Mouse (Mus musculus): Measurements from ENCODE around the gene Serpina3j. TPM values are rescaled to one million over a fixed set of nuclear protein-coding genes. Genes with fewer than 3 reads are reported as not detected.
"Not testable (repeated sequence)": the region's sequence is repeated elsewhere in the genome, so short reads cannot be mapped to it uniquely, and the experiment has no call there.

The Serpina3j gene
- polyA plus RNA-seq, 1 experiment from 2014 or later = not detected

GRCm38 (mm10) chr12:104351812-104352211 lies 37.5 kb downstream of the Serpina3j start:
- H3K27ac ChIP-seq (ENCODE audit: low read length); H3K4me3 ChIP-seq (ENCODE audit: low read depth, low read length); H3K4me2 ChIP-seq (ENCODE audit: low read depth, low read length); H3K9ac ChIP-seq (ENCODE audit: low read depth, low read length); ATAC-seq (ENCODE audit: low read depth); H3K27me3 ChIP-seq (ENCODE audit: control insufficient read depth, insufficient read depth, low read depth, low read length); H3K9me3 ChIP-seq (replicated peaks; ENCODE audit: control insufficient read depth, low read length); H3K36me3 ChIP-seq (ENCODE audit: control insufficient read depth, insufficient read depth); H3K4me1 ChIP-seq (ENCODE audit: control insufficient read depth, low read depth, low read length): not testable (repeated sequence)
- WGBS (ENCODE audit: insufficient replicate concordance) = 19% methylated on average over 3 of the region's 3 CpGs

GRCm38 (mm10) chr12:104356006-104356405 lies 41.7 kb downstream of the Serpina3j start:
- Histone ChIP-seq H3K27ac (ENCODE audit: low read length) (no peak overlapping the region), H3K4me3 (ENCODE audit: low read depth, low read length) (no peak overlapping the region), H3K4me2 (ENCODE audit: low read depth, low read length) (no peak overlapping the region), H3K4me1 (ENCODE audit: control insufficient read depth, low read depth, low read length) (no peaks in the 10 kb centered on the region), H3K36me3 (ENCODE audit: control insufficient read depth, insufficient read depth) (no peaks in the 10 kb centered on the region), H3K9me3 (replicated peaks; ENCODE audit: control insufficient read depth, low read length) (no peaks in the 10 kb centered on the region), H3K9ac (ENCODE audit: low read depth, low read length) (no peak overlapping the region), H3K27me3 (ENCODE audit: control insufficient read depth, insufficient read depth, low read depth, low read length) (no peaks in the 10 kb centered on the region)
- WGBS (ENCODE audit: insufficient replicate concordance) = 33% methylated on average over 3 of the region's 3 CpGs
- no peak for ATAC-seq (ENCODE audit: low read depth)

DNA sequence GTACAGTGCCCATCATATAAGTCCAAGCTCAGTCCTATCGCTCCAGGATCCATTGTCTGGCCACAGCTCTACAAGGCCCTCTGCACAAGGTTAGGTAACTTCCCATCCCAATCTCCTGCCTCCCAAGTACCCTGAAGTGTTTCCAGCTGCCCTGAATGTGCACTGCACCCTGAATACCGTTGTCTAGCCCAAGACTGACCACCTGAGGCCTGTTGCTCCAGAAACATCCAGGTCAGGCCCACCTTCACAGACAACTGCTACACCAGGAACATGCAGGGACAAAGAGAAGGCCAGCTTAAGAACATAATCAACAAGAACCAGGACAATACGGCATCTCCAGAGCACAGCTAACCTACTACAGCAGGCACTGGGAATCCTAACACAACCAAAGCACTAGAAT lies 55.6 kb downstream of the Serpina3j start:
- no peak overlapping the region for H3K27ac ChIP-seq (ENCODE audit: low read length)
- H3K27me3 ChIP-seq (ENCODE audit: control insufficient read depth, insufficient read depth, low read depth, low read length) = no peaks in the 10 kb centered on the region
- H3K9ac ChIP-seq (ENCODE audit: low read depth, low read length) = no peak overlapping the region
- no peak for ATAC-seq (ENCODE audit: low read depth)
- H3K9me3 ChIP-seq (replicated peaks; ENCODE audit: control insufficient read depth, low read length) = no peaks in the 10 kb centered on the region
- WGBS (ENCODE audit: insufficient replicate concordance) = 62% methylated on average over 3 of the region's 3 CpGs
- H3K4me3 ChIP-seq (ENCODE audit: low read depth, low read length) = no peak overlapping the region
- H3K4me2 ChIP-seq (ENCODE audit: low read depth, low read length) = no peak overlapping the region
- H3K4me1 ChIP-seq (ENCODE audit: control insufficient read depth, low read depth, low read length) = no peaks in the 10 kb centered on the region
- no peaks in the 10 kb centered on the region for H3K36me3 ChIP-seq (ENCODE audit: control insufficient read depth, insufficient read depth)

Other genes starting within 250 kb of the Serpina3j start
- gene Serpina5, start 213.4 kb upstream of the Serpina3j start, polyA plus RNA-seq (2015; fragmentation: Nextera tagmentation; extraction: Ambion mirVana) = 0.09 and 0.13 TPM in 2 replicates
- gene Serpina3a, start 201.8 kb upstream of the Serpina3j start, polyA plus RNA-seq (2015; fragmentation: Nextera tagmentation; extraction: Ambion mirVana) = not detected in 2 replicates
- gene Serpina3b, start 186.6 kb upstream of the Serpina3j start, polyA plus RNA-seq (2015; fragmentation: Nextera tagmentation; extraction: Ambion mirVana) = 0.17 and 0.23 TPM in 2 replicates
- gene Serpina3c, start 160.7 kb upstream of the Serpina3j start, polyA plus RNA-seq (2015; fragmentation: Nextera tagmentation; extraction: Ambion mirVana) = 0.04 TPM in 1 of 2 replicates, not detected in the other
- gene Serpina3f, start 100.0 kb upstream of the Serpina3j start, polyA plus RNA-seq (2015; fragmentation: Nextera tagmentation; extraction: Ambion mirVana) = 0.27 and 0.28 TPM in 2 replicates
- 1.9 and 2.7 TPM in 2 replicates for gene Serpina3g, start 78.3 kb upstream of the Serpina3j start, polyA plus RNA-seq (2015; fragmentation: Nextera tagmentation; extraction: Ambion mirVana)
- 0.16 and 0.35 TPM in 2 replicates for gene Serpina3i, start 51.4 kb upstream of the Serpina3j start, polyA plus RNA-seq (2015; fragmentation: Nextera tagmentation; extraction: Ambion mirVana)
- gene Serpina3k, start 23.9 kb downstream of the Serpina3j start, polyA plus RNA-seq (2015; fragmentation: Nextera tagmentation; extraction: Ambion mirVana) = not detected in 2 replicates
- gene Serpina3m, start 23.9 kb downstream of the Serpina3j start, polyA plus RNA-seq (2015; fragmentation: Nextera tagmentation; extraction: Ambion mirVana) = 0.11 and 0.14 TPM in 2 replicates
- gene Serpina3n, start 92.2 kb downstream of the Serpina3j start, polyA plus RNA-seq (2015; fragmentation: Nextera tagmentation; extraction: Ambion mirVana) = 4.0 and 4.1 TPM in 2 replicates
- not detected in 2 replicates for gene Gsc, start 158.8 kb downstream of the Serpina3j start, polyA plus RNA-seq (2015; fragmentation: Nextera tagmentation; extraction: Ambion mirVana)

Measured in liver, embryonic 16.5 days (tissue).